Mouse (Mus musculus): Measurements from ENCODE around the gene Prss8. TPM values are rescaled to one million over a fixed set of nuclear protein-coding genes. Genes with fewer than 3 reads are reported as not detected.

The Prss8 gene
- 27.0 and 30.7 TPM in 2 replicates for polyA plus RNA-seq (2015; fragmentation: Nextera tagmentation; extraction: Ambion mirVana)

DNA sequence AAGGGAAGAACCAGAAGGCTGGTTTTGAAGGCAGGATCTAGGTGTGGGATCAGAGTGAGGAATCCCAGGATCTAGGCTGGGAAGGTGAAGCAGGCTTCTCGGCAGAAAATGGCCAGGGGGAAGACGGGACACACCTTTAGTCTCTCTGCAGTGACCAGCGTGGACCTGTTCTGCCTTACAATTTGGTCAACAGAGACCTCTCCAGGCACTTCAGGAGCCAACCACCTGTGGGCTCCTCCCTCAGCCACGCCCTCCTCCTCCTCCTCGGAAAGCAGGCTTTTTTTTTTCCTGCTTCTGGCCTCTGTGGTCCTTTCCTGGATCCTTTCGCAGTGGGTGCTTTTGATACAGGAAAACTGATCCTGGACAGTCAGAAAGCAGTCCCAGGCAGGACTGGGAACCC lies at the start of gene Prss8:
Gene Prss8, minus strand, starts transcription at position 182 of the 400 bp plus-strand sequence.

DNA sequence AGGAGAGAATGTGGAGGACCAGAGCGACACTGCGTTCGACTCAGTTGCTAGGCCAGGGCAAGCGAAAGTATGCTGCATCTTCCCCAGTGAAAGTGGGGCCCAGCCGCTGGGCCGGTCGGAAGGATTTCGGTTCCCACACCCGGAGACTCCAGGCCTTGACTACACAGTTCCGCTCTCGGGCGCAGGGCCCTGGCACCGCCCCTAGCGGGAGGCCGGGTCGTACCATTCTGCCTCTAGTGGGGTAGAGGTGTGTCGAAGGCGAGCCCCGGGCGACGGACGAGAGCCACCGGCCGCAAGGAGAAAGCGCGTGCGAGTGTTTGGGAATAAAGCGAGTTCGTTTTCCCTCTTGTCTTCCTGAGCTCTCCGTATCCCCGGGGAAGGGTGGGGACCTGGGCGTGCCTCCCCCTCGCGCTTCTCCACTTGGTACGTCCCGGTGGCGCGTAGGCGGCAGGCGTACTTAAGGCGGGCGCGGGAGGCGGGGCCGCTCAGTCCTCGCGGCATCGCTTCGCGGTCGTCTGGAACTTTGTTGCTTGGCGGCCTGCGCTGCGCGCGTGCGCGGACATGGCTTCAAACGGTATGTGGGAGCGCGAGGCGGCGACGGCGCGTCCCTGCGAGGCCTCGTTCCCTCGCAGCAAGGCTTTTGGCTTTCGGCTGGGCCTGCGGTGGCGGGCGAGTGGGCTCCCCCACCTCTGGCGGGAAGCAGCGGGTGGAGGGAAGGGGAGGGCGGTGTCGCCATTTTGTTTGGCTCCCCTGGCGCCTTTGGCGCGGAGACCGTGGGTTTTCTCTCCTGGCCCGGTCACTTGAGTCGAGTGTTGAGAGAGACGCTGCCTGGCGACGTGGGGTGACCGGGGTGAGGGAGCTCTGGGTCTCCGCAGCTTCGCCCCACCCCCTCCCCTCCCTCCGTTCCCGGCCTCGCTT lies 37.4 kb upstream of the Prss8 start, which contains the start of gene Fus:
Gene Fus, plus strand, starts transcription at position 454 of the 918 bp plus-strand sequence.

DNA sequence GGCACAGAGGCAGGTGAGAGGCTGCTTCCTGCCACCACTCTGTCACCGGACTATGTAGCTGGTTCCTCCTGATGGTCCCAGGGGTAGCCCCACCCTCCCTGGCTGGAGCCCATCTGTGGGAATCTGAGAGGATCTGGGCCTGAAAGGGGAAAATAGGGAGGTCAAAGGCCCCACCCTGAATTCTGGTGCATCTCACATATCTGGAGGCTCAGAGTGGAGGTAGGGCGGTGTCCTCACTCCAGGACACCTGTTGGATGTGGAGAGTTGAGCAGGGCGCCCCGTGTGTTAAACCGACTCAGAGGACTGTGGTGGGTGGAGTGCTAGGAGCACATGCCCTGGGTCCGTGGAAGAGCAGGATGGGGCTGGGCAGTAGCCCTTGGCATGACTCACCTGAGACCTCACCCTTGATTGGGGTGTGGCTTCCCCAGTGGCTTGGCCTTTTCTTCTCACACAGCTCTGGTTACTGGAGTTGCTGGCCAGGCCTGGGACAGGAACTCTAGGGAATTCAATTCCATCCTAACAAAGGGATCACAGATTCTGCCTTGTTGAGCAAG lies 16.6 kb upstream of the Prss8 start, which contains the start of gene Prss36:
Gene Prss36, minus strand, starts transcription at position 256 of the 554 bp plus-strand sequence.

DNA sequence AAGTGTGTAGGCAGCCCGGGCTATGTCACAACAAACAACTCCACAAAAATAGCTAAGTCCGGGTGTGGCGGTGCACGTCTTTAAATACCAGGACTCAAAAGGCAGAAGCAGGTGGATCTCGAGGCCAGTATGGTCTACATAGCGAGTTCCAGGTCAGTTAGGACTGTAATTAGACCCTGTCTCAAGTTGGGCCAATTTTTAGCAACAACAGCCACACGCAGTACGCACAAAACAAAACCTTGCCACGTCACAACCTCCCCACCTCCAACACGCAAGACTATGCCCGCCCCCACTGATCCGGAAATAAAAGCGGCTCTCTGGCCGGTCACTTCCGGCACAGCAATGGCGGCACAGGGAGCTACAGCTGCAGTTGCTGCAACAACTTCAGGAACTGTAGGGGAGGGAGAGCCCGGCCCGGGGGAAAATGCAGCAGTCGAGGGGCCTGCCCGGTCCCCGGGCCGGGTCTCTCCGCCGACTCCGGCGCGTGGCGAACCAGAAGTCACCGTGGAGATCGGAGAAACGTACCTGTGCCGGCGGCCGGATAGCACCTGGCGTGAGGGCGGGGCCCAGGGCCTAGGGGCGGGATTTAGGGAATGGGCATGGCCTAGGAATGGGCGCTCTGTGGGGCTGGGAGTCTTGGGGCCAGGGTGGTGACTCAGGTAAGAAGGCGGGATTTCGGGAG lies 17.6 kb downstream of the Prss8 start, which contains the start of gene Kat8:
Gene Kat8, plus strand, starts transcription at position 327 of the 682 bp plus-strand sequence.

DNA sequence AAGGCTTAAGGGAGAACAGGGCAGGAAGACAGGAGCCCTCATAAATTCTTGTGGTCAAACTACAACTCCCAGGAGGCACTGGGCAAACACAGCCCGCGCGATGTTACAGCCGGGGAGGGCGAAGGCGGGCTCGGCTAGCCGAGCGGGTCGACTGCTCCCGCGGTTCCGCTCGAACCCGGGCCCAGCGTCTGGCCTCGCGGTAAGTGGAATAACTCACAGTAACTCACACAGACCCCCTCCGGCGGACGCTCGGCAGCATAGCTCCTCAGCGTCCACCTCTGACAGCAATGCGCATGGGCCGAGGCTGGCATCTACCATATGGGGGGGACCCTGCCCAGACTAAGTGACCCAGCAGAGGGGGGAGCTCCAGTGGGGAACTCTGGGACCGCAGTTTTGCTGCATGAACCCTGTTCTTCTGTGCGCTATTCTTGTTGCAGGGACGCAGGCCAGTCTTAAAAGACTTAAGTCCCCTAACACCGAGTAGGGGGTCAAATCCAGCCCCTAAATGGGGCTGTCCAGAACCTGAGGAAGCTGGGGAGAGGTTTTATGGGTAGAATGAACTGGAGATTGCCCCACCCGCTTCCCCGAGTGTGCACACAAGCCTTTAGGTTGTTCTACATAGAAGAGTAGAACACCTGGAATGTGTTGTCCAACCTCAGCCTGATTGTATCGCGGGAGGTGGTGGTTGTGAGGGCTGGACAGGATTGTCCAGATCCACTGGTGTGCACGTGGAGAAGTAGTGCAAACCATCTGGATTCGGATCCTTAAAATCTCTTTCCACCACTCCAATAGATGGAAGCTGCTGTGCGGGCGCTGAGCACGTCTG lies 25.7 kb downstream of the Prss8 start, which contains the start of gene Bckdk:
Gene Bckdk, plus strand, starts transcription at position 112 of the 826 bp plus-strand sequence.

DNA sequence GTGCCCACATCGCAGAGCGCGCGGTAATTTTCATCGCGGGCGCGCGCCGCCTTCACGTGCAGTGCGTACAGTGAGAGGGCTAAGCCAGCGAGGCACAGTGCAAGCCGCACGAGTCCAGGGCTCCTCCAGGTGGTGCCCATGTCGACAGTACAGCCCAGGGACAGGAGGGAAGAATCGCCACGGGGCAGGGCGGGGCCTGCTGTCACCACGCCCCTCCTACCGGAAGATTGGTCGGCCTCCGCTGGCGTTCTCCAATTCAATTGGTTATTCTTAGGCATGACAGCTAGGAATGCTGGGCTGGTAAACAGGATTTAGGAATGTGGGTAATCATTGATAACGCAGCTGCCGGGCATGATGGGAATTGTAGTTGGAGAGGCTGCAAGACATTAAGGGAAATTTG lies 34.5 kb downstream of the Prss8 start, which contains the start of the genes Gm21974 and Vkorc1:
Gene Gm21974, minus strand, starts transcription at position 13 of the 400 bp plus-strand sequence.
Gene Vkorc1, minus strand, starts transcription at position 176 of the 400 bp plus-strand sequence.

DNA sequence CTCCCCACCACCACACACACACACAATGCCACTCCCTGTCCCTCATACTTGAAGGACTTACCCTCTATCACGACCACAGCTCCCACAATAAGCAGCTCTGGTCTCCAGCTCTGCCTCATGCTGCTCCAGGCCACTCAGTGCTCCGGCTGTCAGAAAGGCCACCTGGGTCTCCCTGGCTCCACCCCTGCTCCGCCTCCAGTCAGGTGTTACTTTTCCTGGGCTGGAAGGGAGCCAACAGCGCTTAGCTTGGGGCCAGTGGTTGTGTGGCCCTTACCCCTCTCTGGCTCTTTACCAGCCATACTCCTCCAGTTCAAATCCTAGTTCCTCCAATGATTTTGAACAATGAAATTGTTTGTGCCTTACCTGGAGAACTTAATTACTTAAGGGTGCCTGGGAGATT lies 39.1 kb downstream of the Prss8 start, which contains the start of gene Prss53:
Gene Prss53, minus strand, starts transcription at position 173 of the 400 bp plus-strand sequence.

DNA sequence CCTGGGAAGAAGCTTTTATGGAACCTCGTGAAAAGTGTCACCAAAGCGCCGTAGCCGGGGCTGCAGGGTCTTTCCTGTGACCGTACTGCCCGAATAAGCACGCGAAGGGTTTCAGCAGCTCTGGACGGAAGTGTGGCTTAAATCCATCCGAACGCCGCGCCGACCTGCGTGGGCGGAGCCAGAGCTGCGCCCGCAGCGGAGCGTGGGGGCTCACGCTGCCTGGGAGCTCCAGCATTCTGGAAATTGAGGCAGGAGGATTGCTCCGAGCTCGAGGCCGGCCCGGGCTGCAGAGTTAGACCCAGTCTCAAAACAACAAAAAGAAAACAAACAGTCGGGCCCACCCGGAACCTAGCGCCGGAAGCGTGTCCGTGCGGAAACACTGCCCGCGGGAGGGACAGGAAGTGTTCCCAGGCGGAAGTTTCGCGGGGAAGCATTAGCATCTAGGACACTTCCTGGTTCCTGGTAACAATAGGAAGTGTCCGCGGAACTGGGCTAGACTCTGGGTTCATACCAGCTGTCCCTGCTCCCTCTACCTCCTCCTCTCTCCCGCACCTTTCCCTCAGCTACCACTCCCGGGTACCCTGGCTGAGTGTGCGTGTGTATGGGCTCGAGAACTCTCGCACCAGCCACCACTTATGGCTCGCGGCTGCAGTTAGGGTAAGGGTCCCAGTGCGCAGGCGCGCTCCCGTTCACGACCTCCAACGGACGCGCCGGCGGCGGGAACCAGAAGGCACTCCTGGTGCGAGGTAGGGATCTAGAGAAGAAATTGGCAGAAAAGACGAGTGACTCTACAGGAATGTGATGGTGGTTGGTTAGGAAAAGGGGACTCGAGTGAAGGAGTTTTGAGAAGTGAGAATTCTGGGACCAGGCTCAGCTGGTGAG lies 53.2 kb downstream of the Prss8 start, which contains the start of gene Zfp668:
Gene Zfp668, minus strand, starts transcription at position 362 of the 882 bp plus-strand sequence.

DNA sequence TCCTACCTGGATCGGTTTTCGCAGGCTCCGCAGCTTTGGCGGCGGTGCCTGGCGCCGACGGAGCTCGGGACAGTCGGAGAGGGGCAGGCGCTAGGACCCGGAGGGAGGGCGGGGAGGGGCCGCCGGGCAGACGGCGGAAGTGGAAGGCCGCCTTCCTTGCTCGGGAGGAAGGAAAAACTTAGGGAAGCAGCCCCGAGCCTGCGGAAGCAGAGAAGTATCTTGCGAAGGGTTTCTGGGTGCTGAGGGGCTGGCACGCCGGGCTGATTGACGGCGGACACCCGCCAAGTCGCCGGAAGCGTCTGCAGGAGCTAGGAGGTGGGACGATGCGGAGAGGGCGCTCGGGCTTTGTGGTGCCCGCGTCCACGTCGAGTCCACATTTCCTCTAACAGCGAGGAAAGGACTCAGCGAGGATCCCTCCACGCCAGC lies 53.9 kb downstream of the Prss8 start, which contains the start of gene Zfp646:
Gene Zfp646, plus strand, starts transcription at position 181 of the 426 bp plus-strand sequence.

Other genes with a start within 250 kb of the Prss8 start
- 31.0 and 37.4 TPM in 2 replicates for gene Bcl7c, start 221.2 kb downstream of the Prss8 start, polyA plus RNA-seq (2015; fragmentation: Nextera tagmentation; extraction: Ambion mirVana)
- 5.9 and 6.1 TPM in 2 replicates for gene Ctf1, start 217.4 kb downstream of the Prss8 start, polyA plus RNA-seq (2015; fragmentation: Nextera tagmentation; extraction: Ambion mirVana)
- gene Ctf2, start 197.9 kb downstream of the Prss8 start, polyA plus RNA-seq (2015; fragmentation: Nextera tagmentation; extraction: Ambion mirVana) = 0.12 TPM in 1 of 2 replicates, not detected in the other
- gene Fbxl19, start 185.6 kb downstream of the Prss8 start, polyA plus RNA-seq (2015; fragmentation: Nextera tagmentation; extraction: Ambion mirVana) = 1.1 and 1.4 TPM in 2 replicates
- 22.1 and 26.0 TPM in 2 replicates for gene Orai3, start 160.3 kb downstream of the Prss8 start, polyA plus RNA-seq (2015; fragmentation: Nextera tagmentation; extraction: Ambion mirVana)
- gene Setd1a, start 153.4 kb downstream of the Prss8 start, polyA plus RNA-seq (2015; fragmentation: Nextera tagmentation; extraction: Ambion mirVana) = 9.4 and 11.0 TPM in 2 replicates
- gene Gm49388, start 144.5 kb downstream of the Prss8 start, polyA plus RNA-seq (2015; fragmentation: Nextera tagmentation; extraction: Ambion mirVana) = not detected in 2 replicates
- 26.7 and 37.8 TPM in 2 replicates for gene Hsd3b7, start 129.5 kb downstream of the Prss8 start, polyA plus RNA-seq (2015; fragmentation: Nextera tagmentation; extraction: Ambion mirVana)
- gene Stx4a, start 105.8 kb downstream of the Prss8 start, polyA plus RNA-seq (2015; fragmentation: Nextera tagmentation; extraction: Ambion mirVana) = 47.2 and 47.9 TPM in 2 replicates
- gene Stx1b, start 105.6 kb downstream of the Prss8 start, polyA plus RNA-seq (2015; fragmentation: Nextera tagmentation; extraction: Ambion mirVana) = 0.67 and 1.3 TPM in 2 replicates
- gene Zfp646, start 53.9 kb downstream of the Prss8 start, polyA plus RNA-seq (2015; fragmentation: Nextera tagmentation; extraction: Ambion mirVana) = 3.5 and 3.8 TPM in 2 replicates
- 6.5 and 6.9 TPM in 2 replicates for gene Zfp668, start 53.3 kb downstream of the Prss8 start, polyA plus RNA-seq (2015; fragmentation: Nextera tagmentation; extraction: Ambion mirVana)
- gene Prss53, start 39.1 kb downstream of the Prss8 start, polyA plus RNA-seq (2015; fragmentation: Nextera tagmentation; extraction: Ambion mirVana) = 0.65 and 0.75 TPM in 2 replicates
- gene Gm21974, start 34.6 kb downstream of the Prss8 start, polyA plus RNA-seq (2015; fragmentation: Nextera tagmentation; extraction: Ambion mirVana) = not detected in 2 replicates
- 151 and 156 TPM in 2 replicates for gene Vkorc1, start 34.5 kb downstream of the Prss8 start, polyA plus RNA-seq (2015; fragmentation: Nextera tagmentation; extraction: Ambion mirVana)
- 103 and 107 TPM in 2 replicates for gene Bckdk, start 26.0 kb downstream of the Prss8 start, polyA plus RNA-seq (2015; fragmentation: Nextera tagmentation; extraction: Ambion mirVana)
- gene Kat8, start 17.6 kb downstream of the Prss8 start, polyA plus RNA-seq (2015; fragmentation: Nextera tagmentation; extraction: Ambion mirVana) = 16.2 and 16.4 TPM in 2 replicates
- 7.0 and 8.1 TPM in 2 replicates for gene Prss36, start 16.6 kb upstream of the Prss8 start, polyA plus RNA-seq (2015; fragmentation: Nextera tagmentation; extraction: Ambion mirVana)
- gene Fus, start 37.4 kb upstream of the Prss8 start, polyA plus RNA-seq (2015; fragmentation: Nextera tagmentation; extraction: Ambion mirVana) = 172 TPM in 2 replicates
- gene Pycard, start 63.8 kb upstream of the Prss8 start, polyA plus RNA-seq (2015; fragmentation: Nextera tagmentation; extraction: Ambion mirVana) = 74.4 and 124 TPM in 2 replicates
- gene Trim72, start 73.8 kb upstream of the Prss8 start, polyA plus RNA-seq (2015; fragmentation: Nextera tagmentation; extraction: Ambion mirVana) = 0.10 and 0.20 TPM in 2 replicates
- 5.6 and 33.1 TPM in 2 replicates for gene Itgam, start 132.5 kb upstream of the Prss8 start, polyA plus RNA-seq (2015; fragmentation: Nextera tagmentation; extraction: Ambion mirVana)
- gene Gm49368, start 132.6 kb upstream of the Prss8 start, polyA plus RNA-seq (2015; fragmentation: Nextera tagmentation; extraction: Ambion mirVana) = 0.80 TPM in 1 of 2 replicates, not detected in the other
- gene Itgax, start 199.4 kb upstream of the Prss8 start, polyA plus RNA-seq (2015; fragmentation: Nextera tagmentation; extraction: Ambion mirVana) = 0.07 and 0.29 TPM in 2 replicates
- not detected in 2 replicates for gene Itgad, start 224.3 kb upstream of the Prss8 start, polyA plus RNA-seq (2015; fragmentation: Nextera tagmentation; extraction: Ambion mirVana)

Data from urinary bladder, postnatal 0 days (tissue).